Mouse (Mus musculus): Measurements from ENCODE around the gene Tubb1.

Tubb1 gene

DNA sequence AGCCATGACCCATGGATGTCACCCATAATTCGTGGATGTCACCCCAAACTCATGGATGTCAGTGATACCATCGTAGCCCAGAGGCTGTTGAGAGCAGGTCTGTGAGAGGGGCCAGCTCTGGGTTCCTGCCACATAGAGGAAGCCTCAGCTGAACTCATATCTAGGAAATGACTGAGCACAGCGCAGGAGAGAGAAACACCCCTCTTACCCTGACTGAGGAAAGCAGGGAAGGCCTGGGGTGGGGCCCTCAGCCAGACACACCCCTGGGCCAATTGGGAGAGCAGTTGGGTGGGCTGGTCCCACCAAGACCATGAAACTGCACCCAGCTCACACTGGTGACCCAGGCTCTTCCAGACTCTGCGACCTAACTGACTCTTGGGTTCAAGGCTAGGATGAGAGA lies at the start of gene Tubb1:
TSS of gene Tubb1 (plus strand) at position 343 of the 400 bp plus-strand sequence.
- no peak for DNase-seq (ENCODE audit: low read depth)

DNA sequence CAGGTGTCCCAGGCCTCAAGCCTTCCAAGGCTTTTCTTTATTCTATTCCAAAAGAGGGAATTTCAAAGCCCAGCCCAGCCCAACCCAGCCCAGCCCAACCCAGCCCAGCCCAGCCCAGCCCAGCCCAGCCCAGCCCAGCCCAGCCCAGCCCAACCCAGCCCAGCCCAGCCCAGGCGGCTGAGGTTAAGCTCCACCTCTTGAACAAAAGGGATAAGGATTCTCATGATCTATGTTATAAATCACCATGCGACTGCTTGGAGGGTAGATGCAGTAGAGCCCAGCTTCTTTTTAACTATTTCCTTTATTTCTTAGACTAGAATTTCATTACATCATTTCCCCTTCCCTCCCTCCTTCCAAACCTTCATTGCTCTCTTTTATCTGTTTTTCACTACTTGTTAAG lies 40.3 kb upstream of the Tubb1 start:
- no peak for DNase-seq (ENCODE audit: low read depth)

- DNase-seq (ENCODE audit: low read depth): no peak
Observed at GRCm38 (mm10) chr2:174413127-174413526, 37.4 kb upstream of the Tubb1 start.

DNA sequence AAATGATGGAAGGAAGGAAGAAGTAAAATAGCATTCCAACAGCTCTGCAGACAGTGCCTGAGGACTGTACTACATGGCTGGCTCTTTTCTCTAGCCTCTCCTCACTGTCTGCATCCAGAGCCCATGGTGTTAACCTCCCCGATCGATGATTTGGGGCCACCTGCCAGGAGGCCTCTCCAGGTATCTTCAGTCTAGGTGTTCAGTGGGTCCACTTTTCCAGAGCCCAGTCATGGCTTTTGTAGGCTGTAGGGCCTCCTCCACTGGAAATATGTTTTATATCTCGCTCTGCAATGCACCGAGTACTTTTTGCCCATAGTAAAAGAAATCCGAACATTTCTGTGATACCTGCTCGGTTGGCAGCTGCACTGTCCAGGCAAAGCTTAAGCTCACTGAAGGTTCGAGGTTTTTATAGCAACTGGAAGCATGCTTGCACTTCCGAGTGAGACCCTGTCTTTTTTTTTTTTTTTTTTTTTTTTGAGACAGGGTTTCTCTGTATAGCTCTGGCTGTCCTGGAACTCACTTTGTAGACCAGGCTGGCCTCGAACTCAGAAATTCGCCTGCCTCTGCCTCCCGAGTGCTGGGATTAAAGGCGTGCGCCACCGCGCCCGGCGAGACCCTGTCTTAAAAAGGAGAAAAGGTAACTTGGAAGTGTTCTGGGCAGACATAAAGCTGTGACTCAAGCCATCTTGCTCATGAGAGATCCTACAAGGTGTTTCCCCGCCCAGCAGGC lies 35.3 kb upstream of the Tubb1 start:
- no peak for DNase-seq (ENCODE audit: low read depth)

DNA sequence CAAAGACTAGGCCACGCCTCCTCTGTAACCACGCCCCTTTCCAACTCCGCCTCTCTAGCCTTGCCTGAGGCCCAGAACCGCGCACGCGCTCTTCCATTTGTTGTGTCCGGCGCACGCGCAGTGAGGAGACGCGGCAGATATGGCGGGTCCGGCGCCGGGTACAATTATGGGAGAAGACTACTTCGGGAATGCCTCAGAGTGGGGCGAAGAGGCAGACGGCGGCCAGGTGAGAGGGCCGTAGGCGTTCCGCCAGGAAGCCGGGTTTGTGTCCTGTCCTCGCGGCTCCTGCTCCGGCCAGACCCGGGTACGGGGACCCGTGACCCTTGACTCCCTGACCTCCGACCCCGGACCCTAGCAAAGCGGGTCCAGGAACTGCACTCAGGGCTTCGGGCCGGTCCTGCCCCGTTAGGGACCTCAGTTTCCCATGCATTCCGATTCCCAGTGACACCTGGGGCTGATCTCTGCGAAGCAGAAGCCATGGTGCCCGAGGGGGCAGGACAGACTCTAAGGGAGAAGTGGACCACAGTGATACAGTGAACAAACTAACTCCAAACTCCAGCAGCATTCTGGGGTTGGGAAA lies 34.7 kb upstream of the Tubb1 start, which contains the start of gene Nelfcd:
TSS of gene Nelfcd (plus strand) at position 74 of the 580 bp plus-strand sequence.
- DNase-seq (ENCODE audit: low read depth): peak; percentile 99

DNA sequence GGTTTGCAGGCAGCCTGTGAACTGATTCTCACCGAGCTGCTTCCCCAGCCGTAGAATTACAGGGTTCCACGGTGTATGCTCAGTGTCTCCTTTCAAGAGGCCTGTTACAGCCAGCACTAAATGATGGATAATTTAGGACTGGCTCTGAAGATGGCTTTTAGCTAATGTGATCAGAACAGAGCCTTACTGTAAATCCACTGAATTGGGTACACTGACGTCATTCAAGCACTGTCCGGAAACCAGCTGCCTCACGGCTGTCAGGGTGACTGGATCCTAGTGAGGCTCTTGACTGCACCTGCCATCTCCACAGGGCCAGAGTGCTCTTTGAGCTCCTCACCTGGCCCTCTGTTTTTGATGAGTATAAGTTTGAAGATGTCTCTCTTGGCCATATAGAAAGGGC lies 29.4 kb upstream of the Tubb1 start:
- DNase-seq (ENCODE audit: low read depth): no peak

DNA sequence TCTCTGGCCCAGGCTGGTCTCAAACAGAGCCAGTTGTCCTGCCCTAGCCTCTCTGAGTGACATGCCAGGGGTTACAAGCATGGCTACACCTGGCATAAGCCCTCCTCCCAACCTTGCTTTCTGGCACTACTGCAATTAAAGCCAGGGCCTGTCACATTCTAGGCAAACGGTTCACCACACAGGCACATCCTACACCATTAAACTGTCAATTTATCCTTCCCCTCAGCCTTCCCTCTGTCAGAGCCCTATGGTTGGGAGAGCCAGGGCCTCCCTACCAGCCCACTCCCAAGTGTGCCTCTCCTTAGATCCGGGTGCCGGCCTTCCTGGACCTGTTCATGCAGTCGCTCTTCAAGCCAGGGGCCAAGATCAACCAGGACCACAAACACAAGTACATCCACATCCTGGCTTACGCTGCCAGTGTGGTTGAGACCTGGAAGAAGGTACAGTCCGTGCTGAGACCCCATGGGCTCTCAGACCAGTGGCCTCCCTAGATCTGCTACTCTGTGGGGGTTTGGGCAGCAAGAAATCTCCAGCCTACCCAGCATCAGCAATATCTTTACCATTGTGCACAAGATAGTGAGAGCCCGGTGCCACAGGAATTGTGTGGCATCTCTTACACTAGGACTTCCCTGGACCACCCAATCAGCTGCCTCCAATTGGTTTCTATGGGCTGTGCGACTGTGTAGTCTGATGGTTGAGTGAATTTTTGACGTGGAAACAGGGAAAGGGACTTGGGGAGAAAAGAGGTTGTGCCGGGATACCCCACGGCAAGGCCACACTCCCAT lies 26.0 kb upstream of the Tubb1 start:
- no peak for DNase-seq (ENCODE audit: low read depth)

DNA sequence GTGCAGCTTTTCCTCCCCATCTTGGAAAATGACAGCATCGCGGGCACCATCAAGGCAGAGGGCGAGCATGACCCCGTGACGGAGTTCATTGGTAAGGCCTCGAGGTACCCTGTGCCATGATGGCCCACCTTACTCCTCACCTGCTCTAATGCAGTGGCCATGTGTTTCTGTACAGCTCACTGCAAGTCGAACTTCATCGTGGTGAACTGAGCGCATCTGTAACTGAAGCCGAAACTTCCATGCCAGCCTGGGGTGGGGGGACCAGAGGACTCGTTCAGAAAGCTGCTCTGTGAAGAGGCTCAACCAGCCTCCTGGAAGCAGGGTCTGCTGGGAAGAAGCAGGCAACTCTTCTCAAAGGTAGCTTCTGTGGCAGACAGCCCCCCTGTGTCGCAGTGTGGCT lies 23.6 kb upstream of the Tubb1 start:
- DNase-seq (ENCODE audit: low read depth): no peak

- DNase-seq (ENCODE audit: low read depth): no peak
Observed at GRCm38 (mm10) chr2:174428076-174428835, 22.2 kb upstream of the Tubb1 start.

DNA sequence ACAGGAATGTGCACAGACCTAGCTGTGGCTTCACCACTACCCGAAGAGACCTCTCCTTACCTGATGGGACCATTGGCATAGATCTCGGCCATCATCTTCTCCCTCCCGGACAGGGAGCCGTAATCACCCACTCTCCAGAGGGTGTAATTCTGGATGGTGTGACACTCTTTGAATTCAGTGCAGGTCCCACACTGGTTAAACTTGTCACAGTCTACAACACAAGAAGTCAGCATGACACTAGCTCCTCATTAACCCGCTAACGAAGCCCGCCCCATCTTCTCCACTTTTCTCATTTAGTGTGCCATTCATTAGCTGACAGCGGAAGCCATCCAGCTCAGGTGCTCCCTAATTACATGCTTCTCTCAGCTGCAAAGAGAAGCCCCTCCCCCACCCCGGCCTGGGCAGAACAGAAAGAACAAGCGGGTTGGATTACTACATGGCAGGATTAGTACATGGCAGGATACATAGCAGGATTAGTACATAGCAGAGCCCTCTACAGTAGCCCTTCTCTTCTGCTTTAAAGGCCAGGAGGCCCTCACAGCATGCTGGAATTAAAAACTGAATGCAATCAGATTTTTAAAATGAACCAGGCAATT lies 21.4 kb upstream of the Tubb1 start:
- DNase-seq (ENCODE audit: low read depth): no peak

DNA sequence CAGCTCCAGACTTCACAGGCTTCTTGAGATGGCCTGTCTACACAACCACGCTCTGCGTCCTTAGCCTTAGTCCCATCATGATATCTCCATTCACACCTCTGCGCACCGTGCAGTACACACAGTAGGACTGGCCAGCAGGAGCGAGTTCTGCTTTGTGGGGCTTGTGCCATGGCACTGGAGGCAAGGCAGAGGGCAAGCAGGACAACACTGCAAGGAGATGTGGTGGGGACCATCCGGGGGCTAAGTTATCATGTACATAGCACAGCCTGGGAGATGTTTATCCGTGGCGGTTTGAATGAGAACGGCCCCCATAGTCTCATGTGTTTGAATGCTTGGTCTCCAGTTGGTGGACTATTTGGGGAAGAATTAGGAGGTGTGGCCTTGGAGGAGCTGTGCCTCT lies 15.6 kb upstream of the Tubb1 start:
- DNase-seq (ENCODE audit: low read depth): no peak

- DNase-seq (ENCODE audit: low read depth): no peak
Observed at GRCm38 (mm10) chr2:174436076-174436701, 14.3 kb upstream of the Tubb1 start.

- DNase-seq (ENCODE audit: low read depth): no peak
Observed at GRCm38 (mm10) chr2:174436916-174437696, 13.4 kb upstream of the Tubb1 start.

GRCm38 (mm10) chr2:174437697-174437982 lies 12.9 kb upstream of the Tubb1 start:
- DNase-seq (ENCODE audit: low read depth): no peak

DNA sequence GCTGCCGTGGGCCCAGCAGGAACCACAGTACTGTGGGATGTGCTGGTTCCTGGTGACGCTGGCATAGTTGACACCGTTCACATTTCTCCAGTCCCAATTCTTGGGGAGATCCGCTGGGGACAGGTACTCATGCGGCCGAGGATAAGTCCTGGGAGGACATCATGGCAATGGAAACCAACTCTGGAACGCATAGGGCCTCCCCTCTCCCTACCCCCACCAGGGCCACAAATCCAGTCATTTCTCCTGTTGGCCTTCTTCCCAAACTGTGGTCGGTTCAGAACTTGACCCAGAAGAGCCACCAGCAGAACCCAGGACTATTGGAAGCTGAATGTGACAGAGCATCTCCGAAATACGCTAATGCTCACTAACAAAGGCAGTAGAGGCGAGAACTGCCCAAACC lies 12.3 kb upstream of the Tubb1 start:
- no peak for DNase-seq (ENCODE audit: low read depth)

GRCm38 (mm10) chr2:174438737-174439449 lies 11.6 kb upstream of the Tubb1 start, which contains the start of gene Ctsz:
Gene Ctsz (minus strand): TSS chr2:174439039.
- DNase-seq (ENCODE audit: low read depth): peak; percentile 69

GRCm38 (mm10) chr2:174439450-174439838 lies 11.1 kb upstream of the Tubb1 start:
- no peak for DNase-seq (ENCODE audit: low read depth)

- no peak for DNase-seq (ENCODE audit: low read depth)
Observed at GRCm38 (mm10) chr2:174439961-174440360, 10.5 kb upstream of the Tubb1 start.

DNA sequence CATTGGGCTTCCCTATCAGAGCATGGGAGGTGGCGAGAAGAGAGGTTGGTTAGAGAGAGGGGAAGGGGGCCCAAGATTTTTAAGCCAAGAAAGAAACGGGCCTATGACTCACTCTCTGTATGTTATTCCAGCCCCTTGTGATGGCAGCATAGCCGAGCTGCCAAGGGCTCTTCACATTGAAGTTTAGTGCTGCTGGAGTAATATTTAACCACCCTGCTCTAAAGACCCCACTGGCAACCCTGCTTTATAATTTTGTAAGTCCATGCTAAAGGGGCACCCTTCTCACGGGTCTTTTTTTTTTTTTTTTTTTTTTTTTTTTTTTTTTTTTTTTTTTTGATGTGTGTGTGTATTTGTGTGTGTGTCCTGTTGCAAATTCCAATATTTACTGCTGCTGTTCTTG lies 8.6 kb upstream of the Tubb1 start:
- DNase-seq (ENCODE audit: low read depth): no peak

DNA sequence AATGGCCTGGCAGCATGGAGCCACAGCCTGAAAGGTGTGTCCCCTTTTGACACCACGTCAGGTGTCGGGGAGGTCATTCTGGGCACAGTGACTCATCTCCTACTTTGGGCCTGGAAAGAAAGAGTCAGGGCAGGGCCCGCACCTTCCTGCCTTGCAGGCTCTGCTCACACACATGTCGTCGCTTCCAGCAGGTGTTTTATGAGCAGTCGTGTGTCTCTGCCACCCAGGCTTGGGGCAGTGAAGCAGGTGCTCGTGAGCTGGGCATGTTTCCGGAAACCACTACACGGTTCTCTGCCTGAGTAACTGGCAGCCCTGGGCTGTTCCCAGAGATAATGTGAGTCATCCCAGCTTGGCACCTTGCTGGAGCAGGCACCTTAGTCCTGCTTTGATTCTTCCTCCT lies 8.0 kb upstream of the Tubb1 start:
- peak; percentile 14 for DNase-seq (ENCODE audit: low read depth)

Measured in naive thymus-derived CD4-positive, alpha-beta T cell, adult 2 months (primary cell).